Comparison of ENCODE assay signal across 19 mouse cellular contexts in the genomic region with DNA sequence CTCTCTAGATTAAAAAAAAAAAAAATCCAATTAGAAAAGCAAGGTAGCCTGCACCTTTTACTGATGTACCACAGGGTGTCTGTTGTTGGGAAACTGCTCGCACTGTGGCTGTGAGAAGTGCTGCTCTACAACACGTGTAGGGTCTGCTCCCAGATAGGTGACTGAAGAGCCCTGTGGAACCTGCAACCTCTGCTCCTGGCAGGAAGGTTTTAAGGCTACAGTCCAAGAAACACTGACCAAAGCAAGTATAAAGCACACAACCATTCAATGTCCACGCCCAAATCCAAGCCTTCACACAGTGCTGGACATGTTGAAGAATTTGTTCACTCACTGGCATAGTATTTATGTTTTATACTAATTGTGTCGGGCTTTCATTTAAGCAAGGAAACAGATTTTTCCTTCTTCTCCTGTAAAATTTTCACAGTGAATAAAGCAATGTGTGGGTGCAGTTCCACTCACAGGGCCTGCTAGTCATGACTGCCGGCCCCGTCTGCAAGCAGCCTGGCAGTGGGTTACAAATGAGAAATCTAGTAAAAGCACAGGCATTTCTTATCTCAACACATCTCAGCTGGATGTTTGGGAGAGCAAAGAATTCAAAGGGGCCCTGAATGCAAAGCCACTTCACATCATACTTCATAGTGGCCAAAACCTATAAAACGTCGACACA.
DNase-seq lines count a peak whose midpoint lies in the region; ATAC-seq and TF ChIP-seq lines count a peak whose summit lies in the region.
"Had no signal": no experiment of that assay in that cellular context is flagged by ENCODE, and none has a peak within 500 bp of the region (broad histone marks: within the 10 kb centered on the region; RNA-seq: fewer than 3 reads in every experiment).

No protein-coding gene starts in this region.

- TF ChIP-seq CTCF in lung, embryonic 14.5 days (IDR thresholded peaks at IDR 0.05; ENCODE audit: low read depth): no peak

- H3K4me3 ChIP-seq in intestine, embryonic 14.5 days (ENCODE audit: low read depth, low read length): no peak overlapping the region
- H3K4me3 ChIP-seq in intestine, embryonic 15.5 days (replicated peaks): no peak overlapping the region
- no peak overlapping the region for H3K4me3 ChIP-seq in lung, embryonic 14.5 days (ENCODE audit: low read depth, low read length)
- no peak overlapping the region for H3K4me3 ChIP-seq in kidney, embryonic 16.5 days (ENCODE audit: low read length)
- H3K4me3 ChIP-seq: neural tube, embryonic 12.5 days; stomach, embryonic 15.5 days had no signal

- 48% methylated on average over 8 of the region's 8 CpGs for WGBS in intestine, embryonic 14.5 days
- WGBS in intestine, embryonic 15.5 days: 53% methylated on average over 8 of the region's 8 CpGs
- 37% methylated on average over 8 of the region's 8 CpGs for WGBS in lung, embryonic 14.5 days
- 55% methylated on average over 8 of the region's 8 CpGs for WGBS in kidney, embryonic 16.5 days

- peak overlapping the region; percentile 9; the same call in 1 of the 2 replicates for H3K27ac ChIP-seq in intestine, embryonic 14.5 days (ENCODE audit: low read depth)
- no peak overlapping the region for H3K27ac ChIP-seq in intestine, embryonic 15.5 days
- peak overlapping the region; percentile 58; the same call in 1 of the 2 replicates for H3K27ac ChIP-seq in lung, embryonic 14.5 days (ENCODE audit: low read depth)
- peak overlapping the region; percentile 73 for H3K27ac ChIP-seq in kidney, embryonic 16.5 days (ENCODE audit: low read length)
- H3K27ac ChIP-seq: neural tube, embryonic 12.5 days; stomach, embryonic 15.5 days had no signal

- H3K36me3 ChIP-seq in intestine, embryonic 14.5 days (ENCODE audit: control insufficient read depth, insufficient read depth, low read length): no peaks in the 10 kb centered on the region
- no peaks in the 10 kb centered on the region for H3K36me3 ChIP-seq in intestine, embryonic 15.5 days
- no peaks in the 10 kb centered on the region for H3K36me3 ChIP-seq in lung, embryonic 14.5 days (ENCODE audit: insufficient read depth)
- no peaks in the 10 kb centered on the region for H3K36me3 ChIP-seq in kidney, embryonic 16.5 days (ENCODE audit: insufficient read depth, low read length)
- H3K36me3 ChIP-seq: neural tube, embryonic 12.5 days; stomach, embryonic 15.5 days had no signal

- H3K9me3 ChIP-seq in intestine, embryonic 14.5 days (ENCODE audit: control insufficient read depth, low read length): no peaks in the 10 kb centered on the region
- H3K9me3 ChIP-seq in intestine, embryonic 15.5 days: no peaks in the 10 kb centered on the region
- no peaks in the 10 kb centered on the region for H3K9me3 ChIP-seq in lung, embryonic 14.5 days (ENCODE audit: low read depth, low read length)
- no peaks in the 10 kb centered on the region for H3K9me3 ChIP-seq in kidney, embryonic 16.5 days (ENCODE audit: low read length)
- H3K9me3 ChIP-seq: neural tube, embryonic 12.5 days; stomach, embryonic 15.5 days had no signal

- H3K4me1 ChIP-seq in intestine, embryonic 14.5 days (replicated peaks; ENCODE audit: control insufficient read depth, insufficient read depth, low read length): peaks cover 6% of the 10 kb centered on the region
- H3K4me1 ChIP-seq in intestine, embryonic 15.5 days (replicated peaks): peaks cover 3% of the 10 kb centered on the region; the same call in 1 of the 2 replicates
- H3K4me1 ChIP-seq in lung, embryonic 14.5 days (ENCODE audit: insufficient read depth): peaks cover 13% of the 10 kb centered on the region
- H3K4me1 ChIP-seq in kidney, embryonic 16.5 days (ENCODE audit: insufficient read depth, low read length): peaks cover 39% of the 10 kb centered on the region

- H3K9ac ChIP-seq in intestine, embryonic 14.5 days (ENCODE audit: low read length): no peak overlapping the region
- no peak overlapping the region for H3K9ac ChIP-seq in intestine, embryonic 15.5 days
- no peak overlapping the region for H3K9ac ChIP-seq in lung, embryonic 14.5 days
- H3K9ac ChIP-seq in kidney, embryonic 16.5 days (replicated peaks; ENCODE audit: low read length): no peak overlapping the region
- H3K9ac ChIP-seq: neural tube, embryonic 12.5 days; stomach, embryonic 15.5 days had no signal

- H3K27me3 ChIP-seq in intestine, embryonic 14.5 days (replicated peaks; ENCODE audit: control insufficient read depth, insufficient read depth, low read length): no peaks in the 10 kb centered on the region
- H3K27me3 ChIP-seq in intestine, embryonic 15.5 days (replicated peaks): no peaks in the 10 kb centered on the region
- no peaks in the 10 kb centered on the region for H3K27me3 ChIP-seq in lung, embryonic 14.5 days (ENCODE audit: insufficient read depth, low read length)
- H3K27me3 ChIP-seq in kidney, embryonic 16.5 days (ENCODE audit: insufficient read depth, low read length): no peaks in the 10 kb centered on the region
- H3K27me3 ChIP-seq: neural tube, embryonic 12.5 days; stomach, embryonic 15.5 days had no signal

- ATAC-seq in intestine, embryonic 14.5 days (replicated peaks; ENCODE audit: low FRiP score, low TSS enrichment, low read depth): no peak
- no peak for ATAC-seq in intestine, embryonic 15.5 days
- ATAC-seq in lung, embryonic 14.5 days (ENCODE audit: insufficient read depth): no peak
- ATAC-seq in kidney, embryonic 16.5 days (ENCODE audit: low FRiP score, low TSS enrichment): no peak
- ATAC-seq: intestine, postnatal 0 days had no signal

- intact Hi-C loops in heart, postnatal 10 days (cut with DNase I): no loop called here

- no peak overlapping the region for H3K4me2 ChIP-seq in intestine, embryonic 14.5 days (ENCODE audit: low read length)
- no peak overlapping the region for H3K4me2 ChIP-seq in intestine, embryonic 15.5 days (replicated peaks)
- no peak overlapping the region for H3K4me2 ChIP-seq in lung, embryonic 14.5 days
- H3K4me2 ChIP-seq in kidney, embryonic 16.5 days (replicated peaks; ENCODE audit: low read depth, low read length): no peak overlapping the region
- H3K4me2 ChIP-seq: liver, embryonic 11.5 days; neural tube, embryonic 12.5 days; stomach, embryonic 15.5 days had no signal

- peak; percentile 79 for DNase-seq in heart, adult 11 months
- no peak for DNase-seq in heart, postnatal 10 days
- DNase-seq in intestine, embryonic 14.5 days (ENCODE audit: low spot score): no peak
- DNase-seq in lung, embryonic 14.5 days: no peak
- DNase-seq in lung, postnatal 10 days: no peak
- no peak for DNase-seq in cerebellum, adult 9-11 months
- DNase-seq: adrenal gland, adult 8-10 months; B cell, adult 2 months; cerebellum, adult 9-10 months; embryo, embryonic 11 days; lung, postnatal 4 days; midbrain, embryonic 14.5 days; thymus, postnatal 14 days had no signal
